ENCODE assay signal across 22 mouse cellular contexts in the genomic region with DNA sequence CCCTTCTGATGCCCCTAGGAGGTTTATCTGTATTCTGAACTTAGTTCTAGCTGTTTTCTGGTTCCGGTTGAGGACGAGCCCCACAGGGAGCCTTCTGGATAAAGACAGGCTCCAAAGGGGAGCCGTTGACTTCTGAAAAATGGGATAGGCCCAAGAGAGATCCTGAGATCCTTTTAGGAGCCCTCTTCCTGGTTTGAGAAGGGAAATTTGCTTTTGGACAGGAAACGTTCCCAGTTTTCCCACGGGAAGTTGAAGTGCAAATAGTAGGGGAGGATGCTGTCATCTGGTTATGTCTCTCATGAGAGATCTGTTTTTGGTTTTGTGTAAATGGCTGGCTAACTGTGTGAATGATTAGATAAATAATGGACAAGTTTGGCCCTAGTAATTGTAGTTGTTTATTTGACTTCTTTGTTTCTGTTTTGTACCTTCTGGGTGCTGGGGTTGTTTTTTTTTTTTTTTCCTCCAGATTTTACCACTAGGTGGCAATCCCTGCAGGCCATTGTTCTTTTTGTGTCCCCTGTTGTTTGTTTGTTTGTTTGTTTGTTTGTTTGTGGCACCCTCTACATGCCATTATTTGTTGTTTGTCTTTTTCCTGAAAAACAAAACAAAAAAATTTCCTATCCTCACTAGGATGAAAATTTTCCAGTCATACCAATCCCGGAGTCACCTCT. TPM values are rescaled to one million over a fixed set of nuclear protein-coding genes. Genes with fewer than 3 reads are reported as not detected.
DNase-seq lines count a peak whose midpoint lies in the region; ATAC-seq and TF ChIP-seq lines count a peak whose summit lies in the region.
"Had no signal": no experiment of that assay in that cellular context is flagged by ENCODE, and none has a peak within 500 bp of the region (broad histone marks: within the 10 kb centered on the region; RNA-seq: fewer than 3 reads in every experiment).

No protein-coding gene starts in this region.

- no peaks in the 10 kb centered on the region for H3K9me3 ChIP-seq in kidney, embryonic 15.5 days (replicated peaks)
- no peaks in the 10 kb centered on the region; the same call in 1 of the 2 replicates for H3K9me3 ChIP-seq in lung, postnatal 0 days (ENCODE audit: low read length)
- H3K9me3 ChIP-seq: embryonic facial prominence, embryonic 13.5 days; limb, embryonic 15.5 days had no signal

- no peaks in the 10 kb centered on the region for H3K27me3 ChIP-seq in heart, adult 2 months (ENCODE audit: control insufficient read depth, insufficient read depth, low read length)
- H3K27me3 ChIP-seq in kidney, embryonic 15.5 days, result no peaks in the 10 kb centered on the region
- H3K27me3 ChIP-seq in lung, postnatal 0 days (replicated peaks; ENCODE audit: insufficient read depth, low read length), result no peaks in the 10 kb centered on the region
- H3K27me3 ChIP-seq: embryonic facial prominence, embryonic 13.5 days; heart, embryonic 13.5 days; limb, embryonic 15.5 days had no signal

- no peaks in the 10 kb centered on the region for H3K4me1 ChIP-seq in heart, adult 2 months (ENCODE audit: control insufficient read depth, insufficient read depth, low read length)
- 0 out of 2 replicates have a peak, but pooled peaks cover 8% of the 10 kb centered on the region for H3K4me1 ChIP-seq in kidney, embryonic 15.5 days
- H3K4me1 ChIP-seq in lung, postnatal 0 days (ENCODE audit: insufficient read depth, low read depth, low read length), result no peaks in the 10 kb centered on the region
- H3K4me1 ChIP-seq in brown adipose tissue, adult 24 weeks (ENCODE audit: control insufficient read depth, insufficient read depth, insufficient read length, low read length), result no peaks in the 10 kb centered on the region
- H3K4me1 ChIP-seq: embryonic facial prominence, embryonic 13.5 days; limb, embryonic 15.5 days had no signal

- no peak overlapping the region for H3K9ac ChIP-seq in heart, adult 2 months (ENCODE audit: low read depth, low read length)
- H3K9ac ChIP-seq in kidney, embryonic 15.5 days, result no peak overlapping the region
- no peak overlapping the region for H3K9ac ChIP-seq in lung, postnatal 0 days (replicated peaks; ENCODE audit: low read depth)
- H3K9ac ChIP-seq: embryonic facial prominence, embryonic 13.5 days; heart, embryonic 13.5 days; limb, embryonic 15.5 days; liver, postnatal 0 days had no signal

- no peaks in the 10 kb centered on the region for H3K36me3 ChIP-seq in heart, adult 2 months (ENCODE audit: control insufficient read depth, insufficient read depth, low read length)
- H3K36me3 ChIP-seq in kidney, embryonic 15.5 days, result no peaks in the 10 kb centered on the region
- no peaks in the 10 kb centered on the region for H3K36me3 ChIP-seq in lung, postnatal 0 days (ENCODE audit: insufficient read depth, low read length)
- H3K36me3 ChIP-seq: embryonic facial prominence, embryonic 13.5 days; hindbrain, embryonic 10.5 days; limb, embryonic 15.5 days had no signal

- no peak for DNase-seq in heart, adult 2 months
- DNase-seq in heart, adult 8-10 months (ENCODE audit: low spot score), result no peak
- no peak for DNase-seq in kidney, postnatal 14 days
- DNase-seq in lung, postnatal 0 days (ENCODE audit: low spot score), result no peak
- no peak for DNase-seq in lung, adult 18-20 months
- no peak for DNase-seq in layer of hippocampus, adult 9-10 months (ENCODE audit: low spot score)
- DNase-seq: adrenal gland, adult 8-10 months; cerebellum, postnatal 10 days; gastrocnemius, postnatal 25 days; kidney, postnatal 36 days; liver, postnatal 0 days; lung, postnatal 4 days; right cerebral cortex, postnatal 4 days; thymus, postnatal 25 days had no signal

- no peak for TF ChIP-seq EP300 in heart, adult 2 months (IDR thresholded peaks at IDR 0.05; ENCODE audit: insufficient read depth, low read depth, low read length)
- TF ChIP-seq EP300 in lung, postnatal 0 days (IDR thresholded peaks at IDR 0.05), result no peak

- TF ChIP-seq CTCF in heart, adult 2 months (IDR thresholded peaks at IDR 0.05), result peak; percentile 55
- peak; percentile 30 for TF ChIP-seq CTCF in lung, postnatal 0 days (IDR thresholded peaks at IDR 0.05)

- intact Hi-C loops in heart, adult 2 months (cut with DNase I), result loop anchor here (5.0 kb wide), 1 partner anchor 37 kb away; no protein-coding TSS in a partner anchor

- no peak overlapping the region for H3K4me2 ChIP-seq in kidney, embryonic 15.5 days
- no peak overlapping the region for H3K4me2 ChIP-seq in lung, postnatal 0 days (replicated peaks; ENCODE audit: low read depth, low read length)
- H3K4me2 ChIP-seq: embryonic facial prominence, embryonic 13.5 days; heart, embryonic 13.5 days; limb, embryonic 15.5 days had no signal

- no peak for TF ChIP-seq POLR2A in heart, adult 2 months (IDR thresholded peaks at IDR 0.05; ENCODE audit: insufficient read depth, low read depth, low read length)

- WGBS in heart, adult 2 months, result 51% methylated on average over 6 of the region's 6 CpGs
- 46% methylated on average over 6 of the region's 6 CpGs for WGBS in kidney, embryonic 15.5 days
- 53% methylated on average over 6 of the region's 6 CpGs for WGBS in lung, postnatal 0 days

- no peak for ATAC-seq in kidney, embryonic 15.5 days (replicated peaks; ENCODE audit: low FRiP score)
- ATAC-seq in lung, postnatal 0 days, result no peak
- ATAC-seq: forebrain, embryonic 14.5 days; inflammation-experienced regulatory T-cells, adult 6 months; liver, postnatal 0 days had no signal

- H3K4me3 ChIP-seq in heart, adult 2 months, result no peak overlapping the region
- no peak overlapping the region for H3K4me3 ChIP-seq in kidney, embryonic 15.5 days (replicated peaks)
- H3K4me3 ChIP-seq in lung, postnatal 0 days (ENCODE audit: low read depth, low read length), result no peak overlapping the region
- no peak overlapping the region for H3K4me3 ChIP-seq in brown adipose tissue, adult 24 weeks (ENCODE audit: insufficient read depth, low read depth, low read length)
- H3K4me3 ChIP-seq: embryonic facial prominence, embryonic 13.5 days; heart, embryonic 13.5 days; hindbrain, embryonic 10.5 days; limb, embryonic 15.5 days had no signal

- no peaks in the 10 kb centered on the region for H3K79me2 ChIP-seq in heart, adult 2 months (replicated peaks; ENCODE audit: control insufficient read depth, insufficient read depth, low read length)

- peak overlapping the region; percentile 26 for H3K27ac ChIP-seq in heart, adult 2 months
- peak overlapping the region; percentile 15; the same call in 1 of the 2 replicates for H3K27ac ChIP-seq in kidney, embryonic 15.5 days
- H3K27ac ChIP-seq in lung, postnatal 0 days (ENCODE audit: low read length), result no peak overlapping the region
- H3K27ac ChIP-seq in brown adipose tissue, adult 24 weeks (replicated peaks; ENCODE audit: low read depth, low read length), result peak overlapping the region; percentile 30; the same call in 1 of the 2 replicates
- H3K27ac ChIP-seq: embryonic facial prominence, embryonic 13.5 days; heart, embryonic 13.5 days; hindbrain, embryonic 10.5 days; limb, embryonic 15.5 days had no signal

RNA-seq across cellular contexts. Expression of a gene that starts 10.0 kb away (rescaled TPM):
- 100 to 1,000 TPM; 113 to 114 TPM for total RNA-seq in heart, adult 2 months (2021)
- polyA plus RNA-seq in heart, adult 2 months (2012; rRNA removed), result 89.9 and 102 TPM in 2 replicates
- 100 to 1,000 TPM in 3 of 4 experiments, 10 to 100 TPM in 1; 91.5 to 108 (median 105) TPM for total RNA-seq in heart, adult 8-10 months (2022)
- polyA plus RNA-seq in kidney, embryonic 15.5 days (2015; fragmentation: Nextera tagmentation; extraction: Ambion mirVana), result 631 and 634 TPM in 2 replicates
- 577 and 650 TPM in 2 replicates for polyA plus RNA-seq in lung, postnatal 0 days (2015; fragmentation: Nextera tagmentation; extraction: Ambion mirVana)
- polyA plus RNA-seq in brown adipose tissue, adult 24 weeks (2012; ENCODE audit: insufficient read depth, insufficient read length, missing spikeins), result 139 and 189 TPM in 2 replicates

RNA-seq across cellular contexts. Expression of a gene that starts 19.5 kb away (rescaled TPM):
- under 1 TPM; 0.70 to 0.86 TPM for total RNA-seq in heart, adult 2 months (2021)
- 0.70 and 0.73 TPM in 2 replicates for polyA plus RNA-seq in heart, adult 2 months (2012; rRNA removed)
- under 1 TPM; 0.26 to 0.88 (median 0.47) TPM for total RNA-seq in heart, adult 8-10 months (2022)
- polyA plus RNA-seq in kidney, embryonic 15.5 days (2015; fragmentation: Nextera tagmentation; extraction: Ambion mirVana), result 1.4 and 2.3 TPM in 2 replicates
- 25.7 and 28.3 TPM in 2 replicates for polyA plus RNA-seq in lung, postnatal 0 days (2015; fragmentation: Nextera tagmentation; extraction: Ambion mirVana)
- polyA plus RNA-seq in brown adipose tissue, adult 24 weeks (2012; ENCODE audit: insufficient read depth, insufficient read length, missing spikeins), result 0.46 TPM in 1 of 2 replicates, not detected in the other
